Mouse (Mus musculus): ENCODE data around the gene Tmem104. TPM values are rescaled to one million over a fixed set of nuclear protein-coding genes. Genes with fewer than 3 reads are reported as not detected.

The Tmem104 gene
- polyA plus RNA-seq, 1 experiment from 2014 or later: 8.6 TPM

Small RNA genes within 50 kb of the gene (microRNA-seq; reads per million reads assigned to microRNA genes)
- gene Gm25837: not detected

Other genes starting within 250 kb of the Tmem104 start
- not detected in 2 replicates for gene Cd300c, start 218.3 kb upstream of the Tmem104 start, polyA plus RNA-seq (2015; fragmentation: Nextera tagmentation; extraction: Ambion mirVana)
- 0.25 and 0.34 TPM in 2 replicates for gene Cd300ld, start 197.6 kb upstream of the Tmem104 start, polyA plus RNA-seq (2015; fragmentation: Nextera tagmentation; extraction: Ambion mirVana)
- 2.5 and 2.6 TPM in 2 replicates for gene Cd300c2, start 185.6 kb upstream of the Tmem104 start, polyA plus RNA-seq (2015; fragmentation: Nextera tagmentation; extraction: Ambion mirVana)
- not detected in 2 replicates for gene Cd300ld2, start 171.3 kb upstream of the Tmem104 start, polyA plus RNA-seq (2015; fragmentation: Nextera tagmentation; extraction: Ambion mirVana)
- gene Cd300ld4, start 160.5 kb upstream of the Tmem104 start, polyA plus RNA-seq (2015; fragmentation: Nextera tagmentation; extraction: Ambion mirVana): not detected in 2 replicates
- gene Cd300ld5, start 149.7 kb upstream of the Tmem104 start, polyA plus RNA-seq (2015; fragmentation: Nextera tagmentation; extraction: Ambion mirVana): not detected in 2 replicates
- gene Cd300ld3, start 139.1 kb upstream of the Tmem104 start, polyA plus RNA-seq (2015; fragmentation: Nextera tagmentation; extraction: Ambion mirVana): not detected in 2 replicates
- gene Cd300e, start 125.3 kb upstream of the Tmem104 start, polyA plus RNA-seq (2015; fragmentation: Nextera tagmentation; extraction: Ambion mirVana): 0.06 TPM in 1 of 2 replicates, not detected in the other
- gene Rab37, start 96.1 kb upstream of the Tmem104 start, polyA plus RNA-seq (2015; fragmentation: Nextera tagmentation; extraction: Ambion mirVana): 1.1 and 1.5 TPM in 2 replicates
- 2.8 and 3.1 TPM in 2 replicates for gene Cd300lf, start 53.5 kb upstream of the Tmem104 start, polyA plus RNA-seq (2015; fragmentation: Nextera tagmentation; extraction: Ambion mirVana)
- 63.2 and 68.7 TPM in 2 replicates for gene Slc9a3r1, start 24.1 kb upstream of the Tmem104 start, polyA plus RNA-seq (2015; fragmentation: Nextera tagmentation; extraction: Ambion mirVana)
- gene Nat9, start 372 bp downstream of the Tmem104 start, polyA plus RNA-seq (2015; fragmentation: Nextera tagmentation; extraction: Ambion mirVana): 26.0 and 29.8 TPM in 2 replicates
- gene Grin2c, start 79.8 kb downstream of the Tmem104 start, polyA plus RNA-seq (2015; fragmentation: Nextera tagmentation; extraction: Ambion mirVana): 0.06 TPM in 1 of 2 replicates, not detected in the other
- 14.1 and 14.2 TPM in 2 replicates for gene Fdxr, start 89.6 kb downstream of the Tmem104 start, polyA plus RNA-seq (2015; fragmentation: Nextera tagmentation; extraction: Ambion mirVana)
- 0.30 and 0.48 TPM in 2 replicates for gene Fads6, start 110.2 kb downstream of the Tmem104 start, polyA plus RNA-seq (2015; fragmentation: Nextera tagmentation; extraction: Ambion mirVana)
- gene Otop2, start 119.7 kb downstream of the Tmem104 start, polyA plus RNA-seq (2015; fragmentation: Nextera tagmentation; extraction: Ambion mirVana): 0.09 TPM in 1 of 2 replicates, not detected in the other
- not detected in 2 replicates for gene Ush1g, start 134.6 kb downstream of the Tmem104 start, polyA plus RNA-seq (2015; fragmentation: Nextera tagmentation; extraction: Ambion mirVana)
- gene Otop3, start 147.2 kb downstream of the Tmem104 start, polyA plus RNA-seq (2015; fragmentation: Nextera tagmentation; extraction: Ambion mirVana): not detected in 2 replicates
- 19.1 and 20.2 TPM in 2 replicates for gene Hid1, start 180.3 kb downstream of the Tmem104 start, polyA plus RNA-seq (2015; fragmentation: Nextera tagmentation; extraction: Ambion mirVana)
- 11.5 and 12.0 TPM in 2 replicates for gene Cdr2l, start 194.4 kb downstream of the Tmem104 start, polyA plus RNA-seq (2015; fragmentation: Nextera tagmentation; extraction: Ambion mirVana)
- 203 and 205 TPM in 2 replicates for gene Mrpl58, start 216.3 kb downstream of the Tmem104 start, polyA plus RNA-seq (2015; fragmentation: Nextera tagmentation; extraction: Ambion mirVana)
- 822 and 823 TPM in 2 replicates for gene Atp5h, start 232.5 kb downstream of the Tmem104 start, polyA plus RNA-seq (2015; fragmentation: Nextera tagmentation; extraction: Ambion mirVana)
- 3.4 and 4.3 TPM in 2 replicates for gene Kctd2, start 232.6 kb downstream of the Tmem104 start, polyA plus RNA-seq (2015; fragmentation: Nextera tagmentation; extraction: Ambion mirVana)